Mouse (Mus musculus) gastrocnemius, adult 8-10 months (tissue): ENCODE measurements around the gene Phf6. TPM values are rescaled to one million over a fixed set of nuclear protein-coding genes. Genes with fewer than 3 reads are reported as not detected.
"Not testable (repeated sequence)": the region's sequence is repeated elsewhere in the genome, so short reads cannot be mapped to it uniquely, and the experiment has no call there.

Experiments used
- DNase-seq, 2 experiments: peaks; one replicate each; pipeline ENCODE4 v3.0.0; 2022; ENCODE audit warnings: low spot score in 2 of 2
- total RNA-seq, 4 experiments: library from RNA; stranded (reverse); gene quantifications; 2 replicates each; pipeline ENCODE4 v1.2.4; 2022

The Phf6 gene
- total RNA-seq, 4 experiments from 2014 or later: 3.2 to 4.2 (median 3.7) TPM

- DNase-seq: no peak
Observed at GRCm38 (mm10) chrX:52972680-52973079, 60.6 kb downstream of the Phf6 start.

DNA sequence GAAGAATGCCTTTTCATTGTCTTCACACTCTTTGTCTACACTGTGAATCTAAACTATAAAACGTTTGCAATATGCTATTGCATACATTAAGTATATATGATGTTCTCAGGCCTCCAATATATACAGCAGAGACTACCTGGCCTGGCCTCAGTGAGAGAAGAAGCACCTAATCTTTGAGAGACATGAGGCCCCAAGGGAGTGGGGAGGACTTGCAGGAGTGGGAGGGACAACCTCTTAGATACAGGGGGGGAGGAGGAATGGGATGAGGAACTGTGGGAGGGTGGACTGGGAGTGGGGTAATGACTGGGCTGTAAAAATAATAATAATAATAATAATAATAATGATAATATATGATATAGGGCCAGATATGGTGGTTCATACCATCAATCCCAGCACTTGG, 66.5 kb downstream of the Phf6 start:
- no peak for DNase-seq

DNA sequence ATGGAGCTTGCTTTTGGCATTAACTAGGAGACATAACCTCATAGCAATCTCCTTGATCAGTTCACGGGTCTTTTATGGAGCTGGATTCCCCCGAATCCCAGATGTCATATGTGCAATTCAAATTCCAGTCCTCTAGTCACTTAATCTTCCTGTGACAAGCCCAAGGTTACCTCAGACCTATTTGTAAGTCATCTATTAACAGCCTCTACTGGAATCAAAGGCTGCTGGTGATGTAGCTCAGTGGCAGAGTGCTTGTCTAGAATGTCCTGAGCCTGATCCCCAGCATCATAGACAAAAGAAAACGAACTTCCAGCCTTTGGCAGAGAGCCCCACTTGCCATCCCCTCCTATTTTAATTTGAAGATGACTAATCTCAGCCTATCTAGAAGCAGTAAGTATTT, 69.3 kb downstream of the Phf6 start:
- no peak for DNase-seq

GRCm38 (mm10) chrX:52987905-52988783, 76.1 kb downstream of the Phf6 start, which contains the start of gene Hprt:
Gene Hprt, plus strand, starts transcription at chrX:52988137.
- DNase-seq: peak; percentile 67 to 69

GRCm38 (mm10) chrX:52994726-52995125, 82.7 kb downstream of the Phf6 start:
- not testable (repeated sequence) for DNase-seq

DNA sequence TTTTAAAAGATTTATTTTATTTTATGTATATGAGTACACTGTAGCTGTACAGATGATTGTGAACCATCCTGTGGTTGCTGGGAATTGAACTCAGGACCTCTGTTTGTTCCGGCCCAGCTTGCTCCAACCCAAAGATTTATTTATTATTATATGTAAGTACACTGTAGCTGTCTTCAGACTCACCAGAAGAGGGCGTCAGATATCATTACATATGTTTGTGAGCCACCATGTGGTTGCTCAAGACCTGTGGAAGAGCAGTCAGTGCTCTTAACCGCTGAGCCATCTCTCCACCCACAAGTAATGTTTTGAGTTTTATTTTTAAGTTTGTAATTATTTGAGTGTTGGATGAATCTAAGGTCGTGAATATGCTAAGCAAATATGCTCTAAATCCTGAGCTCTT, 92.8 kb downstream of the Phf6 start:
- not testable (repeated sequence) for DNase-seq

DNA sequence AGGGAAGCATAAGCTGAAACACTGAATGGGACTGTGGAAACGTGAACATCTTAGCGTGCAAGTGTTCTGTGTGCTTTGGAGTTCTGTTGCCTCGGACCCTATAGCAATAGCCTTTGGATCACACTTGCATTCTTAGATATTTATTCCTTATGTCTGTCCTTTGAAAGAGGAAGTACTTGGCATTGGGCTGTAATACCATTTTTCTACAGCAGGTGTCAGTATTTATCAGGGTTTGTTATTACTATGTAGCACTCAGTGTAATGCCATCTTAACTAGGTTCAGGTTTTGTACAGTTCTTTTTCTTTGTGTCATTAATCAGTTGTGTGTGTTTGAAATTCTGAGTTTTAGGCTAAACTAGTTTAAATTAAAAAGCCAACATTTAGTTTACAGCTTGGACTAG, 94.0 kb downstream of the Phf6 start:
- no peak for DNase-seq

Other genes with a start within 250 kb of the Phf6 start
- gene Ccdc160, start 121.1 kb upstream of the Phf6 start, total RNA-seq: under 1 TPM in 2 of 4 experiments, not detected in 2; 0.15 to 0.19 TPM
- 10 to 100 TPM; 21.1 to 30.8 (median 26.7) TPM for gene Hprt, start 75.9 kb downstream of the Phf6 start, total RNA-seq